Mouse (Mus musculus) cortical plate, adult 2 months (tissue): ENCODE data around the gene Entpd7.

Experiments used
- CTCF ChIP-seq: fragments of 200-500 bp; IDR thresholded peaks from 2 replicates; pipeline ENCODE4 v1.5.1; 2011; ENCODE audit warnings: mild to moderate bottlenecking, control low read depth, low read length; ENCODE audit not compliant: insufficient read depth; ENCODE audit errors: extremely low read depth
- POLR2A ChIP-seq: fragments of 200-500 bp; IDR thresholded peaks from 2 replicates; pipeline ENCODE4 v1.6.1; 2011; ENCODE audit warnings: mild to moderate bottlenecking, low read length, control low read depth; ENCODE audit not compliant: insufficient read depth; ENCODE audit errors: extremely low read depth

GRCm38 (mm10) chr19:43659632-43660031, 29.8 kb upstream of the Entpd7 start:
- no peak for TF ChIP-seq POLR2A
- TF ChIP-seq CTCF = no peak
